Mouse (Mus musculus) midbrain, embryonic 16.5 days (tissue): ENCODE data around the gene Myrf. TPM values are rescaled to one million over a fixed set of nuclear protein-coding genes. Genes with fewer than 3 reads are reported as not detected.

Experiments used
- ATAC-seq: fragments of 200-750 bp; cut with Nextera tagmentation; 2 replicates; pipeline ENCODE4 v1.8.0; 2017; ENCODE audit warnings: moderate TSS enrichment
- H3K27ac ChIP-seq: fragments of 300-500 bp; sonication (generic); 2 replicates; pipeline ENCODE4 v1.5.1; 2014; ENCODE audit warnings: mild to moderate bottlenecking, low read length, mixed read lengths
- H3K27me3 ChIP-seq: fragments of 300-500 bp; sonication (generic); 2 replicates; pipeline ENCODE4 v1.6.1; 2014; ENCODE audit warnings: low read depth, low read length, mixed read lengths; ENCODE audit not compliant: control insufficient read depth, insufficient read depth
- H3K36me3 ChIP-seq: fragments of 300-500 bp; sonication (generic); 2 replicates; pipeline ENCODE4 v1.6.1; 2014; ENCODE audit warnings: mild to moderate bottlenecking, low read length, moderate library complexity, mixed read lengths; ENCODE audit not compliant: control insufficient read depth, insufficient read depth
- H3K4me1 ChIP-seq: fragments of 300-500 bp; sonication (generic); 2 replicates; pipeline ENCODE4 v1.6.1; 2014; ENCODE audit warnings: mild to moderate bottlenecking, low read length, mixed read lengths; ENCODE audit not compliant: control insufficient read depth, insufficient read depth
- H3K4me2 ChIP-seq: fragments of 300-500 bp; sonication (generic); 2 replicates; pipeline ENCODE4 v1.6.1; 2014; ENCODE audit warnings: mild to moderate bottlenecking, low read length, mixed read lengths
- H3K4me3 ChIP-seq: fragments of 300-500 bp; sonication (generic); 2 replicates; pipeline ENCODE4 v1.5.1; 2014; ENCODE audit warnings: low read depth, mild to moderate bottlenecking, low read length, moderate library complexity, mixed read lengths
- H3K9ac ChIP-seq: fragments of 300-500 bp; sonication (generic); 2 replicates; pipeline ENCODE4 v1.6.1; 2014; ENCODE audit warnings: low read depth, low read length, mixed read lengths
- H3K9me3 ChIP-seq: fragments of 300-500 bp; sonication (generic); replicated peaks from 2 replicates; pipeline ENCODE4 v1.6.1; 2014; ENCODE audit warnings: mild to moderate bottlenecking, low read length, mixed read lengths; ENCODE audit not compliant: control insufficient read depth, poor library complexity, severe bottlenecking
- WGBS: fragments of 180-500 bp; shearing (Covaris S2); extraction: QIAGEN DNeasy Blood & Tissue Kit; methylation state at CpG from one replicate; pipeline ENCODE4 v1.1.7; 2014; 5-methylcytosine and 5-hydroxymethylcytosine counted together
- polyA plus RNA-seq: library from polyadenylated mRNA; unstranded; fragments of >200 nt; fragmentation: Nextera tagmentation; extraction: Ambion mirVana; gene quantifications from 2 replicates; pipeline ENCODE4 v1.2.1, GENCODE M21; 2015

Myrf gene
- polyA plus RNA-seq, 1 experiment from 2014 or later: 0.82 TPM

- ATAC-seq: peak; percentile 32
- H3K9me3 ChIP-seq: no peaks in the 10 kb centered on the region
Measured at GRCm38 (mm10) chr19:10182142-10182541, 58.4 kb downstream of the Myrf start.

DNA sequence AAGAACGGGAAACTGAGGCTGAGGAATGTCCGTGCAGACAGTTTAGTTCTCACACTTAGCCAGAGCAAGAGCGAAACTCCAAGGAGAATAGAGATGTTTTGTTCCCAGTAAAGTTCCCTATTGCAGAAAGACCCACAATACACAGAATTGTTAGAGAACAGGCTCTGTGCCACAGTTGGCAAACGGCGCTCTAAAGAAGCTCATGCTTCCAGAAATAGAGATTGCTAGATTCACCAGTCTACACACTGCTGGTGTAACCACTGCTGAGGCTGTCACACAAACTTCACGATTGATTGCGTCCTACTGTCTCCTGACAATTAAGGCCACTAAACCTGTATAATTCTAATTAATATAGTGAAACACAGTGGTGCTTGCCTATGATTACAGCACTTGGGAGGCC lies 59.3 kb downstream of the Myrf start:
- H3K4me2 ChIP-seq: no peak overlapping the region
- no peak overlapping the region for H3K27ac ChIP-seq
- H3K4me3 ChIP-seq: no peak overlapping the region
- H3K27me3 ChIP-seq: no peaks in the 10 kb centered on the region
- peaks cover 12% of the 10 kb centered on the region; the same call in 1 of the 2 replicates for H3K36me3 ChIP-seq
- peaks cover 25% of the 10 kb centered on the region for H3K4me1 ChIP-seq
- H3K9me3 ChIP-seq: no peaks in the 10 kb centered on the region
- 89% methylated on average over 7 of the region's 7 CpGs for WGBS
- H3K9ac ChIP-seq: no peak overlapping the region
- no peak for ATAC-seq

More at GRCm38 (mm10) chr19:10182142-10182541, 58.4 kb downstream of the Myrf start:
- Histone ChIP-seq H3K27ac (peak overlapping the region; percentile 92), H3K27me3 (no peaks in the 10 kb centered on the region), H3K9ac (peak overlapping the region; percentile 91), H3K36me3 (peaks cover 20% of the 10 kb centered on the region), H3K4me2 (peak overlapping the region; percentile 83), H3K4me1 (peaks cover 28% of the 10 kb centered on the region), H3K4me3 (peak overlapping the region; percentile 80)
- WGBS: 24% methylated on average over 7 of the region's 7 CpGs

DNA sequence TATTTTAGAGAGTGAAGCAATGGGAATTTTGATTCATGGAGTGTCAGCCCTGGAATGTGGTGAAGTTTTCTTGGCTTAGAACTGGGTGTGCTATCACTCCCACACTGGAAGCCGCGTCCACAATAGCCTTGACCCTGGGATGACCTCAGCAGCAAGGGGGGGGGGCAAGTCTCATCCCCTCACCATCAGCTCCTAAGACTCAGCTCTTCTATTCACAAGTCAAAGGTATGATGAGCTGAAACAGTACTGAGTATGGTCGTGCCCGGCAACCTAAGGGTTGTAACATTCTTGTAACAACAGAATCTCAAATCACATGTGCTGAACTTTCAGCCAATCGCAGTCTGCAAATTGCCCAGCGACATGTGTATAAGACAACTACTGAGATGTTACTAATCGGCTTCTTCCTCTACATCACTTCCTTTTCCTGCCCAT lies 63.6 kb downstream of the Myrf start:
- H3K36me3 ChIP-seq: no peaks in the 10 kb centered on the region
- ATAC-seq: no peak
- no peaks in the 10 kb centered on the region for H3K4me1 ChIP-seq
- no peak overlapping the region for H3K27ac ChIP-seq
- H3K27me3 ChIP-seq: no peaks in the 10 kb centered on the region
- H3K4me3 ChIP-seq: no peak overlapping the region
- WGBS: 79% methylated on average over 7 of the region's 7 CpGs
- no peaks in the 10 kb centered on the region for H3K9me3 ChIP-seq
- H3K4me2 ChIP-seq: no peak overlapping the region
- H3K9ac ChIP-seq: no peak overlapping the region

DNA sequence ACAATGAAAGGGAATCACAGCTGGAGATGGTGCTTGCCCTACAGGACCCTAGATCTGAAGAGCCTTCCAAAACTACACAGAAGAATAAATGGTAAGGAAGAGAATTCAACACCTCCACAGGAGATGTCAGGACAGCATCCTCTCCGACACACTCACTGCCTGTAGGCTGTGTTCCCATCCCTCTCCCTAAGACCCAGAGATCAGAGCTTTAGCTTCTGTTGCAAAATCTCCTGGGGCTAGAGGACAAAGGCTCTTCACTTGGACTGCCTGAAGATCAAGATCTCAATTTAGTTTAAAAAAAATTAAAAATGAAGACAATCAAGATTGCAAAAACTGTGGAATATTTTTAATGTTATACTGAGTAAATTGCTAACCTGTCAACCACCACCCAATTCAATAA lies 64.1 kb downstream of the Myrf start:
- no peak overlapping the region for H3K27ac ChIP-seq
- H3K36me3 ChIP-seq: no peaks in the 10 kb centered on the region
- ATAC-seq: no peak
- WGBS: 49% methylated on average over 1 of the region's 1 CpGs
- H3K4me3 ChIP-seq: no peak overlapping the region
- no peaks in the 10 kb centered on the region for H3K9me3 ChIP-seq
- H3K4me1 ChIP-seq: no peaks in the 10 kb centered on the region
- no peak overlapping the region for H3K9ac ChIP-seq
- no peaks in the 10 kb centered on the region for H3K27me3 ChIP-seq
- no peak overlapping the region for H3K4me2 ChIP-seq

DNA sequence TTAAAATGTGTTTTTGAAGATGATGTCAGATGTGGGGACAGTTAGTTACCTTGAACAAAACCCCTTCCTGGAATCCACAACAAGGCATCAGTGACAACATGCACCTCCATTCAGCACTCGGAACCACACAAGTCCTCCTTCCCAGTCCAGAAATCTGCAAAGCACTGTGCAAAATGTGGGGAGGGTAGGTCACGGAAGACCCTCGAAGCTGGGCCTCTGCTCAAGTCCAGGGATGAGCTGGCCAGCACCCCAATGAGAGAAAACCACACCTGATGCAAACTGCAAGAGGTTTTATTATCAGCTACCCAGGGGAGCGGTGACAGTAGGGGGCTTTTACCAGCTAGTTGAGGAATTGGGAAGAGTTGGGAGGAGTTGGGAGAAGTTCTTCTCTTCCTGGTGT lies 65.6 kb downstream of the Myrf start:
- ATAC-seq: no peak
- no peaks in the 10 kb centered on the region for H3K27me3 ChIP-seq
- WGBS: 77% methylated on average over 4 of the region's 4 CpGs
- H3K9me3 ChIP-seq: no peaks in the 10 kb centered on the region
- no peak overlapping the region for H3K27ac ChIP-seq
- no peak overlapping the region for H3K4me3 ChIP-seq
- no peaks in the 10 kb centered on the region for H3K4me1 ChIP-seq
- H3K4me2 ChIP-seq: no peak overlapping the region
- no peak overlapping the region for H3K9ac ChIP-seq
- no peaks in the 10 kb centered on the region for H3K36me3 ChIP-seq

- no peak overlapping the region for H3K9ac ChIP-seq
- no peaks in the 10 kb centered on the region for H3K9me3 ChIP-seq
- H3K27me3 ChIP-seq: no peaks in the 10 kb centered on the region
- H3K27ac ChIP-seq: no peak overlapping the region
- H3K4me1 ChIP-seq: no peaks in the 10 kb centered on the region
- H3K4me3 ChIP-seq: no peak overlapping the region
- H3K36me3 ChIP-seq: no peaks in the 10 kb centered on the region
- ATAC-seq: no peak
- no peak overlapping the region for H3K4me2 ChIP-seq
- WGBS: 88% methylated on average over 7 of the region's 7 CpGs
Measured at GRCm38 (mm10) chr19:10173844-10174539, 66.6 kb downstream of the Myrf start.

GRCm38 (mm10) chr19:10173116-10173718 lies 67.3 kb downstream of the Myrf start:
- no peak overlapping the region for H3K4me2 ChIP-seq
- no peaks in the 10 kb centered on the region for H3K4me1 ChIP-seq
- H3K36me3 ChIP-seq: no peaks in the 10 kb centered on the region
- WGBS: 91% methylated on average over 5 of the region's 5 CpGs
- H3K9me3 ChIP-seq: no peaks in the 10 kb centered on the region
- H3K27me3 ChIP-seq: no peaks in the 10 kb centered on the region
- no peak overlapping the region for H3K27ac ChIP-seq
- H3K4me3 ChIP-seq: no peak overlapping the region
- no peak overlapping the region for H3K9ac ChIP-seq
- no peak for ATAC-seq

- H3K9me3 ChIP-seq: no peaks in the 10 kb centered on the region
- no peaks in the 10 kb centered on the region for H3K36me3 ChIP-seq
- no peaks in the 10 kb centered on the region for H3K4me1 ChIP-seq
- no peak overlapping the region for H3K27ac ChIP-seq
- H3K4me3 ChIP-seq: no peak overlapping the region
- ATAC-seq: no peak
- H3K27me3 ChIP-seq: no peaks in the 10 kb centered on the region
- no peak overlapping the region for H3K9ac ChIP-seq
- no peak overlapping the region for H3K4me2 ChIP-seq
Measured at GRCm38 (mm10) chr19:10171846-10172245, 68.7 kb downstream of the Myrf start.

GRCm38 (mm10) chr19:10171359-10171758 lies 69.2 kb downstream of the Myrf start:
- H3K9me3 ChIP-seq: no peaks in the 10 kb centered on the region
- no peak for ATAC-seq
- H3K9ac ChIP-seq: no peak overlapping the region
- no peak overlapping the region for H3K4me2 ChIP-seq
- H3K36me3 ChIP-seq: no peaks in the 10 kb centered on the region
- H3K27me3 ChIP-seq: no peaks in the 10 kb centered on the region
- H3K27ac ChIP-seq: no peak overlapping the region
- no peaks in the 10 kb centered on the region for H3K4me1 ChIP-seq
- H3K4me3 ChIP-seq: no peak overlapping the region
- 90% methylated on average over 7 of the region's 7 CpGs for WGBS
